Mouse (Mus musculus): ENCODE measurements around the gene Tmem53.

- TF ChIP-seq CTCF (IDR thresholded peaks at IDR 0.05; ENCODE audit: borderline replicate concordance, insufficient read depth, low read length) (no peak), POLR2A (IDR thresholded peaks at IDR 0.05; ENCODE audit: low read depth, low read length) (no peak)
Observed at GRCm38 (mm10) chr4:117277687-117278086, 25.9 kb downstream of the Tmem53 start.
